Mouse (Mus musculus) heart, adult 18-20 months (tissue): ENCODE data around the gene Gm5065. TPM values are rescaled to one million over a fixed set of nuclear protein-coding genes. Genes with fewer than 3 reads are reported as not detected.

ENCODE experiments used
- DNase-seq, 2 experiments: peaks; one replicate each; pipeline ENCODE4 v3.0.0; 2021 to 2022; ENCODE audit warnings: mixed read lengths in 1 of 2
- long read RNA-seq, 2 experiments: library from polyadenylated mRNA; stranded (forward); transcript quantifications; one replicate each; pipeline ENCODE4 v2.0.0; 2021
- total RNA-seq, 2 experiments: library from RNA; stranded (reverse); gene quantifications; 2 replicates each; pipeline ENCODE4 v1.2.3; 2021

The Gm5065 gene
- total RNA-seq, result not detected
- long read RNA-seq, experiment 1, result 0 reads
- long read RNA-seq, experiment 2, result 0 reads

DNA sequence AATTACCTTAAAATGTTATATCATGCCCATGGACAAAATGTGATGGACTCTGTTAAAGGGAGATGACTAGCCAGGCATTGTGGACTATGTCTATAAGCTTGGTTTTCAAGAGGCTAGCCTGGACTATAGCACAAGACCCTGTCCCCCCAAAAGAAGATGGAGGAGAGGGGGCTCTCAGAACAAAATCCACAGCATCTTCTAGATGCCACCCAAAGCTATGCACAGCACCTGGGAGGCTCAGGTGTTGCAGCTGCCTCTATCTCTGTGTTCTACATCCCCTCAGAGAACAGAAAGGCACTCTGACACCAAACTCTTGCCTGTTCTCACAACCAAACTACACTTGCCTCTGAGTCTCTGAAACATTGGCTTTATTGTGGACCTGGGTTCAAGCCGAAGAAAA, at the start of gene Gm5065:
Gene Gm5065 (plus strand): TSS at position 301 of the 400 bp plus-strand sequence.
- DNase-seq, result no peak

DNA sequence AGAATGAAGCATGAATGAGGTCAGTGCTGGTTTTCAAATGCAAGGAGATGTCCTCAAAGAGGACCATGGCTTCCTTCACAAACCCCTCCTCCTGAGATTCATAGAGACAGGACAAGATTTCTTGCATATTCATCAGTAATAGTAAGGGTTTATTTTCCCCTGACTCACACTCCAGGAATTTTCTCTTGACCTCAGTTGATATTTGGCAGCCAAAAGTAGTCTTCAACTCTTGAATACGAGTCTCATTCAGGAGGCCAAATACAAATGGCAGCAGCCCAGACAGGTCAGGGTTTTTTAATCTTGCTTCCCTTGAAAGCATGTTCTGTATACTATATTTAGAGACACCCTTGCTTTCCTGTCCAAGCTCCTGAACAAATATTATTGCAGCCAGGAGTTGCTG, 22.8 kb upstream of the Gm5065 start:
- peak in 1 of 2 experiments; percentile 21 for DNase-seq

DNA sequence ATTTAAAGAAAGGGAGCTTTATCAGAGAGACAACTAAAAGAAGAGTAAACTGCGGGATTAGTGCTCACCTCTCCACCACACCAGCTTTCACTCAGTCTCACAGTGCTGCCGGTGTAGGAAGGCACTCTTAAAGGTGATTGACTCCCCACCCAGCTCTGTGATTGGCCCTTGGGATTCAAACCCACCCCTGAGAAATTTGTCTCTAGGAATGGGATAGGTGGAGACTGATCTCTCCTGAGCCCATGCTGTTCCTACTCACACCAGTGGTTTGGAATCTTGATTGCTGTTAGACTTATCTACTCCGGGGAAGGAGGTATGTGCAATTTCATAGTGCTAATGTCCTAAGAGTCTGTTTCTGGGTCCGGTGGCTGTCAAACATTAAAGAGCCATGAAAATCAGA, 598 bp downstream of the Gm5065 start, which contains the start of gene Nlrp2:
Gene Nlrp2 (minus strand): TSS at position 101 of the 400 bp plus-strand sequence.
- DNase-seq, result no peak

DNA sequence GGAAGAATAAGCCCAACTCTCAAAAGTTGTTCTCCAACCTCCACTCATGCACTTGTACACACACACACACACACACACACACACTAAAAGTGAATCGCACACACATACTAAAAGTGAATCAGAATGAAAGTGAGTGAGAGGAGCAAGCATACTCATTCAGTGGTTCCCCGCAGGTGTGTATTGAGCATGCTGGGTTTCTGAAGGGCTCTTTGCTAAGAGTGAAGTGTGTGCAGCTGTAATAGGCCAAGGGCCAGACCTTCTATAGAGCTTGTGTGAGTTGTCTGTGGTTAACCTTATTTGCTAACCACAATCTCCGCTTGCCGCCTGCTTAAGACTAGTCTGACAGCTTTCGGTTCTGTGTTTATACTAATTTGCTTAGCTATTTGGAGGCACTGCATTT, 13.3 kb downstream of the Gm5065 start:
- DNase-seq, result no peak

DNA sequence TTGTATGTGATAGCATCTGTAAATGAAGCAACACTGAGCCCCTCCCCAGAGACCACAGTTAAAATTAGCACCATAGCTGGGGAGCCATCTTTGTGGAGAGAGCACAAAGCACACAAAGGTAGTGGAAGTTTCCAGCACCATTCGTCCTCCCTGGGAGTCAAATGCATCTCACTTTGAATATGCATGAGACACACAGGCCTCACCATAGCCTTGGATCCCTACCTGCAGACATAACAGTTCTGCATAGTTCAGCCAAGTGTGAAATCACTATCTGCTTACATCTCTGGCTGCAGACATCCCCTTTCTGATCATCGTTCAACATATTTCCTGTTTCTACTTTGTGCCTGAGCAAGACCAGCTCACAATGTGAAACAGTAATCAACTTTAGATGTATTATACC, 16.4 kb downstream of the Gm5065 start:
- DNase-seq, result no peak

DNA sequence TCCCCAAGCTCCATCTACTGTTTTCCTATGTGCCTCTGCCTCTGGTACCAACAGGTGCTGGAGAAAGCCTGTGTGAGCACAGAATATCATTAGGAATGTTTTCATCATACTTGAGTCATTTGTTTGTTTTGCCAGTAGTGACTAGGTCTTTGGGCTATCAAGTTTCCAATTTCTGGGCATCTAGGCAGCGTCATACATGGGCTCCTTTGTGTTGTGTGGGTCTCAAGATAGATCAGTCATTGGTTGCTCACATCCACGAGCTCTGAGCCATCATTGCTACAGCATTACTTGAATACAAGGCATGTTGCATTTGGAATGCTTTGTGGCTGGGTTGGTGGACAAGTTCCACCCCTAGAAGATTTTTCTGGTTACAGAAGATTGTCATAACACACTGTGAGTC, 55.9 kb downstream of the Gm5065 start:
- DNase-seq, result no peak

Other genes with a start within 250 kb of the Gm5065 start
- not detected for gene Rfpl4, start 233.6 kb upstream of the Gm5065 start, total RNA-seq
- gene Rasl2-9, start 224.6 kb upstream of the Gm5065 start, total RNA-seq, result 1 to 10 TPM; 7.5 to 8.3 TPM
- gene Vmn1r55, start 200.9 kb upstream of the Gm5065 start, total RNA-seq, result not detected
- not detected for gene Vmn1r56, start 153.8 kb upstream of the Gm5065 start, total RNA-seq
- not detected for gene Vmn1r57, start 132.0 kb upstream of the Gm5065 start, total RNA-seq
- gene Nlrp2, start 498 bp downstream of the Gm5065 start, total RNA-seq, result not detected
- not detected for gene Vmn1r58, start 62.9 kb downstream of the Gm5065 start, total RNA-seq
- not detected for gene Vmn1r59, start 106.2 kb downstream of the Gm5065 start, total RNA-seq
- not detected for gene Vmn2r28, start 143.4 kb downstream of the Gm5065 start, total RNA-seq
- not detected for gene Vmn1r60, start 196.8 kb downstream of the Gm5065 start, total RNA-seq